Mouse (Mus musculus) embryonic fibroblast, embryonic 13.5 days (primary cell): Measurements from ENCODE around the gene Tfec.

Experiments used
- CTCF ChIP-seq: IDR thresholded peaks from 2 replicates; pipeline ENCODE4 v1.5.1; 2011; ENCODE audit warnings: mild to moderate bottlenecking, control low read depth, low read length, moderate library complexity, borderline replicate concordance; ENCODE audit not compliant: insufficient read depth
- POLR2A ChIP-seq: IDR thresholded peaks from 2 replicates; pipeline ENCODE4 v1.6.1; 2011; ENCODE audit warnings: low read depth, mild to moderate bottlenecking, control low read depth, low read length, moderate library complexity

GRCm38 (mm10) chr6:16898251-16898862 lies at the start of gene Tfec:
- TF ChIP-seq POLR2A (no peak), CTCF (no peak)
